Mouse (Mus musculus) MN1 (cell line): Measurements from ENCODE around the gene Cdc42bpg.
"Not testable (repeated sequence)": the region's sequence is repeated elsewhere in the genome, so short reads cannot be mapped to it uniquely, and the experiment has no call there.

Source experiments
- DNase-seq: peaks from one replicate; pipeline ENCODE4 v3.0.0-alpha.2; 2016; ENCODE audit warnings: low spot score

Gene Cdc42bpg

GRCm38 (mm10) chr19:6296551-6297210 is 9.6 kb upstream of the Cdc42bpg start:
- DNase-seq = no peak

DNA sequence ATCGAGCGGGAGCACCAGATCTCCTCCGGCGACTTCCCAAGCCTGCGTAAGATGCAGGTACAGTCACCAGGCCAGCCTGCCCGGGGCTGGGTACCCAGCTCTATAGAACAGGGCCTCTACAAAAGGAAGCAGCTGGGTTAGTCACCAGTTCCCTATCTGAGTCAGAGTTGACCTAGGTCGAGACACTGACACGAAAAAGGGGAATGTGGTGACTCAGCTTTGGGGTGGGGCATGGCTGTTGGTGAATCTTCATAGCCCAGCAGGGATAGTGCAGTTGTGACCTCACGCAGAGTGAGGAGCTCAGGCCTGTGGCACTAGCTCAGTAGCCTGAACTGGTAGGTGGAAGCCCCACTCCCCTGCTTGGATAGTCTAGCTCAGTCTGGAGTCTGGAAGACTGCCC is 8.6 kb upstream of the Cdc42bpg start:
- peak; percentile 71 for DNase-seq

DNA sequence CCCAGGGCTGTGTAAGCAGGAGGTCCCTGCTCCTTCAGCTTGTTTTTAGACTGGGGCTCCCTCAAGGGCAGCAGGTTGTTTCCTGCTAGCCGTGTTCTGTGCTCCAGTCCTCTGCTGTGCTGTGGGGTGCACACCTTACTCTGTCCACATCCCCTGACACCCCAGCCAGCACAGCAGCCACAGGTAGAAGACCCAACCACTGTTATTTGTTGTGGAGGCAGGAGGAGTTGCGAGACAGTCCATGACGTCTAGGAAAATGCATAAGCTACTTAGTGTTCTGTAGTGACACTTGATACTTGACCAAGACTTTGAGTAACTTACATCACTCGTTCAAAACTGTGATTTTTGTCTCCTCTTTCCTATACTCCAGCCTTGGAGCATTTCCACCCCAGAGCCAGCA is 7.3 kb upstream of the Cdc42bpg start:
- DNase-seq = no peak

DNA sequence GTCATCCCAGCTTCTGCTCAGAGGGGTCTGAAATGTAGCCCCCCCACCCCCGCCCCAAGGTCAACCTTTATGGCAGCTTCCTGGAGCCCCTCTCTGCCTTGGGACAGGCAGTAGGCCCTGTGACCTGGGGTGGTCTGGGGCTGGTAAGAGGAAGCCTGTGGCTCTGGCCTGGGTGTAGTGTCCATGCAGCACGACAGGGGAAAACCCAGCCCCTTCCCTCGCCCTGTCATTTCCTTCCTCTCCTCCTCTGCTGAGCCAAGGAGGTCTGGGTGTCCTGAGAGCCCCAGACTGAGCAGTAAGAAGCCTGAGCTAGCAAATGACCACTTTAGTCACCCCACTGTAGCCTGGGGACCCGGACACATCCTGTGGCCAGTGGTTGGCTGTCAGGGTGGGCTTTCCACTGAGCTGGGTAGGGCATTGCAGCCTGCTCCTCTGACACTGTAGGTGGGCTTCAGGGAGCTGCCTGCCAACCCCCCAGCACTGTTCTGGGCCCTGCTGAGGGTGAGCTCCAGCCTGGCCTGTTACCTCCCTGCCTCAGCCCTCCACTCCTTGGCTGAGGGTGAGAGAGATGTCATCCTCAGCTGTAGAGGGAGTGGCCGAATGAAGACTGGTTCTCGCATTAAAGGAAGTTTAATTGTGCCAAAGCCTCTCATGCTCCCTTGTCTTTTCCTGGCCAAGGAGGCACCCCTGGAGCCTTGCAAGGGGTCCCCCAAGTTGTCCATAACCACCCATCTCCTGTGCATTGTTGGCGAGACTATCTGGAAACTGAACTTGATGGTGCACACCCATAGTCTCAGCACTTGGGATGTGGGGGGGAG is 6.6 kb upstream of the Cdc42bpg start:
- no peak for DNase-seq

DNA sequence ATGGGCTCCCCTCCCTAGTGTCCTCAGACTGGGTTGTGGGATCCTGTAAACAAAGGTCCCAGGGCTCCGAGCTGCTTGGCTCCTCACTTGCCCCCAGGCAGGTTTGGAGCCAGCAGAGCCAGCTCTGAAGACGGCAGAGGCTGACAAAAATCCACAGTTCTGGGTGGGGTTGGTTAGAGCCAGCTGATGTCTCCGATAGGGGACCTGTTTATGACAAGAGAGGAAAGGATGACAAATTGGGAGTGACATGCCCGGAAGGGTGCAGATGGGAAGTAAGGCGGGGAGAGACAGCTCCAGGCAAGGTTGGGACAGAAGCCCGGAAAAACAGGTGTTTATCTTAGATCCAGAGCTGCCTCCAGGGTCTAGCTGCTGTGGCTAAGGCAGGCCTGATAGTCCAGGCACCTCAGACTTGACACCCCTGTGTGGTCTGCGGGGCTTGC is 5.8 kb upstream of the Cdc42bpg start:
- no peak for DNase-seq

DNA sequence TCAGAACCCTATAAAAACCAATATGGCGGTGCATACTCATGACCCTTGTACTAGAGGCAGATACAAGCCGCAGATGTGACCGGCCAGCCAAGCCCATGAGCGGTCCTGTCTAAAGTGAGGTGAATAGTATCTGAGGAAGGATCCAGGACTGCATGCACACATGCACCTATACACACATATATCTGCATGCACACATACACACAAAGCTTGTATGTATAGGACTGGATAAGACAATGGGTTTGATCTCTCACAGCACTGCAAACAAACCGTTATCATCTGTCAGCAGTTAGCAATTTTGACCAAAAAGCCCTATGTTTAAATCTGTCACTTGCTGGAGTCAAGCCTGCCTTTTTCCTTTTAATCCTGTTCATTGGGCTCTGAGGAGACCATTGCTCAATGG is 4.1 kb upstream of the Cdc42bpg start:
- no peak for DNase-seq

DNA sequence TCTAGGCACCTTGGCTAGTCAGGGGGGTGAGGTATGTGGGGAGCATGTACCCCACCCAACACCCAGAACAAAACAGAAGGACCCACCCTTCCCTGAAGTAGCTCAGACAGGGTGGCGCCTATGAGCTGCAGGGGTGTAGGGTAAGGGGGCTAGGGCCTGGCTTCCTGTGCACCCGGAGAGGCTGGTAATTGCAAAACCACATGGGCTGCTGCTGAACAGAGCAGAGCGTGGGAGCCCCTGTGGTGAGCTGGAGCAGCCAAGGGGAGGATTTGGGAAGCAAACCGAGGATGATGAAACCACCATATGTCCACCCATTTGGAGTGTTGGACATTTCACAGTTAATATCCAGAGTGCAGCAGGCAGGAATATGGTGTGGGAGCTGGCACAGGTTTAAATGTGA is 3.7 kb upstream of the Cdc42bpg start:
- no peak for DNase-seq

DNA sequence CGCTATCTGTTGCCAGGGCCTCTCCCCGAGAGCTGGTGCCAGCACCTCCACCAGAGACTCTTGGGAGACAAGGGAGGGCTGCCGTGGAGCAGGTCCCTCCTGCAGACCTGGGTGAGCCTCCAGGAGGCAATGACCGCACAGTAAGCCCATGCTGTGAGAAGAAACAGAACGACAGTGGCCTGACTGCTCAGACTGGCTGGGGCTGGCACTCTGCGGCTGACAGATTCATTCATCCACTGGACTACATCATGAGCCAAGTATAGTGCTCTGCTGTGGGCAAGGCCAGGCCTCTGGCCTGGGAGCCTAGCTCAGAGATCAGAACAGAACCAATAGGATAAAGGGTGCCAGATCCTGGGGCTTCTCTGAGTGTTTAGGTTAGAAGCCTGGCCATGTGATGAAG is 2.4 kb upstream of the Cdc42bpg start:
- peak; percentile 72 for DNase-seq

GRCm38 (mm10) chr19:6304787-6305516 is 1.3 kb upstream of the Cdc42bpg start:
- DNase-seq = peak; percentile 89

- no peak for DNase-seq
These were observed 640 bp upstream of the Cdc42bpg start for GRCm38 (mm10) chr19:6305517-6306115.

DNA sequence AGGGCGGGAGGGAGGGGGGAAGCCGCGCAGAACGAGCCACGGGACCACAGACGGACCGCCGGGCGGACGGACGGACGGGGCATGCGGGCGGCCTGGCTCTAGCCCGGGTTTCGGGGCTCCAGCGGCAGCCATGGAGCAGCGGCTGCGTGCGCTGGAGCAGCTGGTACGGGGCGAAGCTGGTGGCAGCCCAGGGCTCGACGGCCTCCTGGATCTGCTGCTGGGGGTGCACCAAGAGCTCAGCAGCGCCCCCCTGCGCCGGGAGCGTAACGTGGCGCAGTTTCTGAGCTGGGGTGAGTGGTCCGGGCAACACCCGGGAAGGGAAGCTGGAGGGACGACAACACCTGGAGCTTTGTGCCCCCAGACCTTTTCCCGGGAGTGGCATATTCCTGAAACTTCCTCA is 330 bp downstream of the Cdc42bpg start:
- DNase-seq = peak; percentile 80

GRCm38 (mm10) chr19:6307733-6308531 is 1.7 kb downstream of the Cdc42bpg start:
- DNase-seq = no peak

GRCm38 (mm10) chr19:6310181-6310580 is 3.9 kb downstream of the Cdc42bpg start:
- no peak for DNase-seq

- DNase-seq = not testable (repeated sequence)
These were observed 5.5 kb downstream of the Cdc42bpg start for GRCm38 (mm10) chr19:6311783-6312182.

DNA sequence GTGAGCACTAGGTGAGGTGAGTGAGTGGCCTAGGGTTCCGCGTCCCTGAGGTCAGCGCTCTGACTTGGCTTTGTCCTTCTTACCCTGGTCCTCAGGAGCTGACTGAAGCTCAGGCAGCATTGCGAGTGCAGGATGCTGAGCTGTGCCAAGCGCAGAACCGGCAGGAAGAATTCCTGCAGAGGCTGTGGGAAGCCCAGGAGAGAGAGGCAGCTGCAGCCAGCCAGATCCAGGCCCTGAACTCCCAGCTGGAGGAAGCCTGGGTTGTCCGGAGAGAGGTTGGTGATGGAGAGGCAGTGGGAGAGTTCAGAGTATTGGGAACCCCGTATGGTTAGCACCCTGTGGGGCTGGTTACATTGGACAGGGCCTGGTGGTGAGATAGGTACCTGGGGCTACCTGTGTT is 7.5 kb downstream of the Cdc42bpg start:
- no peak for DNase-seq

DNA sequence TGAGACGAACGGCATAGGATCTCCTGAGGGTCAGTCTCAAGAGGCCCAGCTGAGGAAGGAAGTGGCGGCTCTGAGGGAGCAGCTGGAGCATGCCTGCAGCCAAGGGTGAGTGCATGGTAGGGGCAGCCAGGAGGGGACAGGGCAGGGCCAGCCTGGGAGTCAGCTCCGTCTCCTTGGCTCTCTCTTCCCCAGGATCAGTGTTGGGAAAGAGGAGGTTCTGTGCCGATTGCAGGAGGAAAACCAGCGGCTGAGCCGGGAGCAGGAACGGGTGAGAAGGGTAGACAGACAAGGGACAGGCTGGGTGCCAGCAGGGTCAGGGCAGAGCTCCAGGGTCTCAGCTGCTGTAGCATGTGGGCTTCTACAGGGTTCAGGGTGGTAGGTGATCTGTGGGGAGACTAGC is 8.3 kb downstream of the Cdc42bpg start:
- DNase-seq = no peak

GRCm38 (mm10) chr19:6315573-6315972 is 9.3 kb downstream of the Cdc42bpg start:
- DNase-seq = no peak

- no peak for DNase-seq
These were observed 11.9 kb downstream of the Cdc42bpg start for GRCm38 (mm10) chr19:6318145-6318544.

DNA sequence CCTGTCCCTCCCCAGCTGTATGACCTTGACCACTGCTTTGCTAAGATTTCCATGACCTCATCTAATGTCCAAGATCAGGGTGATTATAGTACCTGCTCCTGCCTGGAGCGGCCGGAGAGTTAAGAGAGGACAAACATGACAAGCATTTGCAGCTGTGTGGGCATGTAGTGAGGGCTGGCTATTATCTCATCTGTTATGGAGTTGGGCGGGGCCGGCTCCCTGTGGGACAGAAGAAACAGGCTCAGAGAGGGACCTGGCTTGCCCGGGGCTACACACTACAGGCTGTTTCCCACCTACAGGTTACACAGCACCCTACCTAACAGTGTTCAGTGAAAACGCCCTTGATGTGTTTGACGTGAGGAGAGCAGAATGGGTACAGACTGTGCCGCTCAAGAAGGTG is 15.1 kb downstream of the Cdc42bpg start:
- DNase-seq = no peak

- DNase-seq = peak; percentile 68
These were observed 15.7 kb downstream of the Cdc42bpg start for GRCm38 (mm10) chr19:6321786-6322621.

- no peak for DNase-seq
These were observed 18.5 kb downstream of the Cdc42bpg start for GRCm38 (mm10) chr19:6324751-6325150.
